Mouse (Mus musculus): Measurements from ENCODE around the gene Abca3. TPM values are rescaled to one million over a fixed set of nuclear protein-coding genes. Genes with fewer than 3 reads are reported as not detected.

The Abca3 gene
- polyA plus RNA-seq, 1 experiment from 2014 or later, result 12.2 TPM

GRCm38 (mm10) chr17:24442107-24442506 is 90.4 kb downstream of the Abca3 start:
- Histone ChIP-seq H3K27ac (ENCODE audit: low read depth, low read length) (no peak overlapping the region), H3K4me3 (ENCODE audit: low read depth, low read length) (no peak overlapping the region), H3K27me3 (ENCODE audit: control insufficient read depth, insufficient read depth, low read length) (no peaks in the 10 kb centered on the region), H3K9me3 (ENCODE audit: control insufficient read depth, low read length) (no peaks in the 10 kb centered on the region), H3K4me1 (ENCODE audit: control insufficient read depth, insufficient read depth, low read length) (no peaks in the 10 kb centered on the region), H3K36me3 (ENCODE audit: control insufficient read depth, insufficient read depth, low read length) (peaks cover 40% of the 10 kb centered on the region), H3K4me2 (no peak overlapping the region), H3K9ac (ENCODE audit: low read length) (no peak overlapping the region)
- DNase-seq (ENCODE audit: low spot score, missing footprints) (no peak), ATAC-seq (ENCODE audit: low FRiP score) (no peak)
- 94% methylated on average over 14 of the region's 14 CpGs for WGBS

GRCm38 (mm10) chr17:24442632-24443155 is 90.9 kb downstream of the Abca3 start, which contains the start of gene Dnase1l2:
TSS of gene Dnase1l2 (minus strand) at chr17:24443105.
- no peaks in the 10 kb centered on the region for H3K4me1 ChIP-seq (ENCODE audit: control insufficient read depth, insufficient read depth, low read length)
- WGBS, result 85% methylated on average over 7 of the region's 7 CpGs
- no peak within 1 kb of the TSS for H3K27ac ChIP-seq (ENCODE audit: low read depth, low read length)
- ATAC-seq (ENCODE audit: low FRiP score) (no peak), DNase-seq (ENCODE audit: low spot score, missing footprints) (no peak)
- H3K4me3 ChIP-seq (ENCODE audit: low read depth, low read length), result no peak within 1 kb of the TSS
- no peak within 1 kb of the TSS for H3K9ac ChIP-seq (ENCODE audit: low read length)
- H3K27me3 ChIP-seq (ENCODE audit: control insufficient read depth, insufficient read depth, low read length), result no peaks in the 10 kb centered on the region
- no peak within 1 kb of the TSS for H3K4me2 ChIP-seq
- H3K36me3 ChIP-seq (ENCODE audit: control insufficient read depth, insufficient read depth, low read length), result peaks cover 39% of the 10 kb centered on the region
- H3K9me3 ChIP-seq (ENCODE audit: control insufficient read depth, low read length), result no peaks in the 10 kb centered on the region

GRCm38 (mm10) chr17:24443409-24443808 is 91.7 kb downstream of the Abca3 start:
- H3K27ac ChIP-seq (ENCODE audit: low read depth, low read length), result no peak overlapping the region
- H3K9me3 ChIP-seq (ENCODE audit: control insufficient read depth, low read length), result no peaks in the 10 kb centered on the region
- H3K36me3 ChIP-seq (ENCODE audit: control insufficient read depth, insufficient read depth, low read length), result peaks cover 40% of the 10 kb centered on the region
- no peaks in the 10 kb centered on the region for H3K4me1 ChIP-seq (ENCODE audit: control insufficient read depth, insufficient read depth, low read length)
- ATAC-seq (ENCODE audit: low FRiP score) (no peak), DNase-seq (ENCODE audit: low spot score, missing footprints) (no peak)
- no peaks in the 10 kb centered on the region for H3K27me3 ChIP-seq (ENCODE audit: control insufficient read depth, insufficient read depth, low read length)
- no peak overlapping the region for H3K4me2 ChIP-seq
- WGBS, result 89% methylated on average over 4 of the region's 4 CpGs
- H3K9ac ChIP-seq (ENCODE audit: low read length), result no peak overlapping the region
- H3K4me3 ChIP-seq (ENCODE audit: low read depth, low read length), result no peak overlapping the region

- 93% methylated on average over 8 of the region's 8 CpGs for WGBS
- no peak overlapping the region for H3K4me3 ChIP-seq (ENCODE audit: low read depth, low read length)
- no peaks in the 10 kb centered on the region for H3K4me1 ChIP-seq (ENCODE audit: control insufficient read depth, insufficient read depth, low read length)
- H3K4me2 ChIP-seq, result no peak overlapping the region
- DNase-seq (ENCODE audit: low spot score, missing footprints) (no peak), ATAC-seq (ENCODE audit: low FRiP score) (no peak)
- peaks cover 40% of the 10 kb centered on the region for H3K36me3 ChIP-seq (ENCODE audit: control insufficient read depth, insufficient read depth, low read length)
- no peaks in the 10 kb centered on the region for H3K27me3 ChIP-seq (ENCODE audit: control insufficient read depth, insufficient read depth, low read length)
- no peak overlapping the region for H3K9ac ChIP-seq (ENCODE audit: low read length)
- no peaks in the 10 kb centered on the region for H3K9me3 ChIP-seq (ENCODE audit: control insufficient read depth, low read length)
- no peak overlapping the region for H3K27ac ChIP-seq (ENCODE audit: low read depth, low read length)
These were observed 94.8 kb downstream of the Abca3 start for GRCm38 (mm10) chr17:24446590-24446989.

GRCm38 (mm10) chr17:24449507-24449906 is 97.8 kb downstream of the Abca3 start:
- Histone ChIP-seq H3K4me3 (ENCODE audit: low read depth, low read length) (no peak overlapping the region), H3K27ac (ENCODE audit: low read depth, low read length) (no peak overlapping the region), H3K4me2 (no peak overlapping the region), H3K36me3 (ENCODE audit: control insufficient read depth, insufficient read depth, low read length) (peaks cover 36% of the 10 kb centered on the region), H3K9ac (ENCODE audit: low read length) (no peak overlapping the region), H3K4me1 (ENCODE audit: control insufficient read depth, insufficient read depth, low read length) (peaks cover 6% of the 10 kb centered on the region), H3K9me3 (ENCODE audit: control insufficient read depth, low read length) (no peaks in the 10 kb centered on the region), H3K27me3 (ENCODE audit: control insufficient read depth, insufficient read depth, low read length) (no peaks in the 10 kb centered on the region)
- DNase-seq (ENCODE audit: low spot score, missing footprints) (no peak), ATAC-seq (ENCODE audit: low FRiP score) (no peak)
- WGBS, result 93% methylated on average over 6 of the region's 6 CpGs

GRCm38 (mm10) chr17:24451220-24451619 is 99.5 kb downstream of the Abca3 start:
- Histone ChIP-seq H3K9ac (ENCODE audit: low read length) (no peak overlapping the region), H3K4me1 (ENCODE audit: control insufficient read depth, insufficient read depth, low read length) (peaks cover 6% of the 10 kb centered on the region), H3K27ac (ENCODE audit: low read depth, low read length) (no peak overlapping the region), H3K36me3 (ENCODE audit: control insufficient read depth, insufficient read depth, low read length) (peaks cover 20% of the 10 kb centered on the region), H3K4me3 (ENCODE audit: low read depth, low read length) (no peak overlapping the region), H3K4me2 (no peak overlapping the region), H3K27me3 (ENCODE audit: control insufficient read depth, insufficient read depth, low read length) (no peaks in the 10 kb centered on the region), H3K9me3 (ENCODE audit: control insufficient read depth, low read length) (no peaks in the 10 kb centered on the region)
- 94% methylated on average over 6 of the region's 6 CpGs for WGBS
- ATAC-seq (ENCODE audit: low FRiP score) (no peak), DNase-seq (ENCODE audit: low spot score, missing footprints) (no peak)

- no peak overlapping the region for H3K27ac ChIP-seq (ENCODE audit: low read depth, low read length)
- no peak overlapping the region; the same call in 1 of the 2 replicates for H3K9ac ChIP-seq (ENCODE audit: low read length)
- peaks cover 9% of the 10 kb centered on the region; the same call in 1 of the 2 replicates for H3K36me3 ChIP-seq (ENCODE audit: control insufficient read depth, insufficient read depth, low read length)
- no peaks in the 10 kb centered on the region for H3K27me3 ChIP-seq (ENCODE audit: control insufficient read depth, insufficient read depth, low read length)
- DNase-seq (ENCODE audit: low spot score, missing footprints) (no peak), ATAC-seq (ENCODE audit: low FRiP score) (no peak)
- no peaks in the 10 kb centered on the region for H3K9me3 ChIP-seq (ENCODE audit: control insufficient read depth, low read length)
- H3K4me2 ChIP-seq, result 0 out of 2 replicates have a peak overlapping the region, but pooled peaks have one; percentile 55
- H3K4me3 ChIP-seq (ENCODE audit: low read depth, low read length), result no peak overlapping the region
- WGBS, result 100% methylated on average over 2 of the region's 2 CpGs
- peaks cover 6% of the 10 kb centered on the region for H3K4me1 ChIP-seq (ENCODE audit: control insufficient read depth, insufficient read depth, low read length)
These were observed 101.6 kb downstream of the Abca3 start for GRCm38 (mm10) chr17:24453372-24453771.

- Histone ChIP-seq H3K4me3 (ENCODE audit: low read depth, low read length) (peak overlapping the region; percentile 73), H3K4me1 (ENCODE audit: control insufficient read depth, insufficient read depth, low read length) (peaks cover 6% of the 10 kb centered on the region), H3K9ac (ENCODE audit: low read length) (peak overlapping the region; percentile 84), H3K27me3 (ENCODE audit: control insufficient read depth, insufficient read depth, low read length) (no peaks in the 10 kb centered on the region), H3K36me3 (ENCODE audit: control insufficient read depth, insufficient read depth, low read length) (peaks cover 7% of the 10 kb centered on the region; the same call in 1 of the 2 replicates), H3K27ac (ENCODE audit: low read depth, low read length) (peak overlapping the region; percentile 74), H3K9me3 (ENCODE audit: control insufficient read depth, low read length) (no peaks in the 10 kb centered on the region), H3K4me2 (peak overlapping the region; percentile 55)
- DNase-seq (ENCODE audit: low spot score, missing footprints), result no peak
- no peak for ATAC-seq (ENCODE audit: low FRiP score)
- WGBS, result 11% methylated on average over 14 of the region's 14 CpGs
These were observed 102.5 kb downstream of the Abca3 start for GRCm38 (mm10) chr17:24454218-24454755.

- H3K36me3 ChIP-seq (ENCODE audit: control insufficient read depth, insufficient read depth, low read length), result peaks cover 3% of the 10 kb centered on the region; the same call in 1 of the 2 replicates
- peak; percentile 100 for DNase-seq (ENCODE audit: low spot score, missing footprints)
- H3K9me3 ChIP-seq (ENCODE audit: control insufficient read depth, low read length), result no peaks in the 10 kb centered on the region
- H3K9ac ChIP-seq (ENCODE audit: low read length), result peak overlapping the region; percentile 84
- H3K4me1 ChIP-seq (ENCODE audit: control insufficient read depth, insufficient read depth, low read length), result peaks cover 6% of the 10 kb centered on the region
- under 1% methylated on average over 58 of the region's 67 CpGs for WGBS
- H3K27me3 ChIP-seq (ENCODE audit: control insufficient read depth, insufficient read depth, low read length), result no peaks in the 10 kb centered on the region
- H3K4me2 ChIP-seq, result peak overlapping the region; percentile 55
- peak overlapping the region; percentile 74 for H3K27ac ChIP-seq (ENCODE audit: low read depth, low read length)
- ATAC-seq (ENCODE audit: low FRiP score), result peak; percentile 95
- H3K4me3 ChIP-seq (ENCODE audit: low read depth, low read length), result peak overlapping the region; percentile 73
These were observed 103.2 kb downstream of the Abca3 start for GRCm38 (mm10) chr17:24454756-24455522.
